Mouse (Mus musculus) CD4-positive, CD25-positive, alpha-beta regulatory T cell, adult 4 months (primary cell): ENCODE measurements at regions not wholly inside any gene's neighbourhood (a gene's known extent, or its start where the extent isn't known, plus 50 kb on each side); places are given as distances from the start of the nearest gene placed in this dataset.

Experiments
- ATAC-seq: one replicate; pipeline ENCODE4 v1.8.0; 2017

- ATAC-seq, result no peak
Observed at GRCm38 (mm10) chr13:80946034-80946433, 62.9 kb downstream of the Arrdc3 start.

GRCm38 (mm10) chr13:80947705-80948104 lies 64.5 kb downstream of the Arrdc3 start:
- no peak for ATAC-seq

GRCm38 (mm10) chr13:80949133-80949697 lies 66.0 kb downstream of the Arrdc3 start:
- ATAC-seq, result no peak

GRCm38 (mm10) chr13:80950239-80950638 lies 67.1 kb downstream of the Arrdc3 start:
- no peak for ATAC-seq

GRCm38 (mm10) chr13:80950803-80951202 lies 67.6 kb downstream of the Arrdc3 start:
- no peak for ATAC-seq

GRCm38 (mm10) chr13:80951327-80951726 lies 68.1 kb downstream of the Arrdc3 start:
- no peak for ATAC-seq

- ATAC-seq, result no peak
Observed at GRCm38 (mm10) chr13:80952851-80953250, 69.7 kb downstream of the Arrdc3 start.

GRCm38 (mm10) chr13:80954059-80954645 lies 71.0 kb downstream of the Arrdc3 start:
- ATAC-seq, result no peak

GRCm38 (mm10) chr13:80956966-80957365 lies 73.8 kb downstream of the Arrdc3 start:
- no peak for ATAC-seq

- no peak for ATAC-seq
Observed at GRCm38 (mm10) chr13:80957419-80958139, 74.4 kb downstream of the Arrdc3 start.

- no peak for ATAC-seq
Observed at GRCm38 (mm10) chr13:80959763-80960162, 76.6 kb downstream of the Arrdc3 start.

- no peak for ATAC-seq
Observed at GRCm38 (mm10) chr13:80961985-80962617, 78.9 kb downstream of the Arrdc3 start.

GRCm38 (mm10) chr13:80962789-80963590 lies 79.8 kb downstream of the Arrdc3 start:
- ATAC-seq, result peak; percentile 37

- no peak for ATAC-seq
Observed at GRCm38 (mm10) chr13:80963591-80963940, 80.4 kb downstream of the Arrdc3 start.

- ATAC-seq, result no peak
Observed at GRCm38 (mm10) chr13:80971664-80972063, 88.5 kb downstream of the Arrdc3 start.

GRCm38 (mm10) chr13:80974424-80974823 lies 91.2 kb downstream of the Arrdc3 start:
- ATAC-seq, result no peak

GRCm38 (mm10) chr13:80977266-80977665 lies 94.1 kb downstream of the Arrdc3 start:
- no peak for ATAC-seq

GRCm38 (mm10) chr13:80981201-80981600 lies 98.0 kb downstream of the Arrdc3 start:
- no peak for ATAC-seq

- no peak for ATAC-seq
Observed at GRCm38 (mm10) chr13:80986657-80987056, 103.5 kb downstream of the Arrdc3 start.

- ATAC-seq, result no peak
Observed at GRCm38 (mm10) chr13:80989756-80990155, 106.6 kb downstream of the Arrdc3 start.

GRCm38 (mm10) chr13:80992342-80992741 lies 109.2 kb downstream of the Arrdc3 start:
- ATAC-seq, result no peak

GRCm38 (mm10) chr13:81008864-81009766 lies 125.9 kb downstream of the Arrdc3 start:
- no peak for ATAC-seq
